Mouse (Mus musculus) stomach, postnatal 0 days (tissue): ENCODE data around the gene Frem1. TPM values are rescaled to one million over a fixed set of nuclear protein-coding genes. Genes with fewer than 3 reads are reported as not detected.

Experiments used
- ATAC-seq: fragments of 200-750 bp; cut with Nextera tagmentation; 2 replicates; pipeline ENCODE4 v1.8.0; 2017; ENCODE audit not compliant: low FRiP score, low TSS enrichment
- DNase-seq: peaks from one replicate; pipeline ENCODE4 v3.0.0-alpha.2; 2016; ENCODE audit warnings: low spot score
- H3K27ac ChIP-seq: fragments of 300-500 bp; sonication (generic); replicated peaks from 2 replicates; pipeline ENCODE4 v1.5.1; 2014; ENCODE audit warnings: mild to moderate bottlenecking, control low read depth
- H3K27me3 ChIP-seq: fragments of 300-500 bp; sonication (generic); 2 replicates; pipeline ENCODE4 v1.6.1; 2014; ENCODE audit warnings: low read length; ENCODE audit not compliant: control insufficient read depth, insufficient read depth
- H3K36me3 ChIP-seq: fragments of 300-500 bp; sonication (generic); 2 replicates; pipeline ENCODE4 v1.6.1; 2014; ENCODE audit warnings: low read length, mixed read lengths; ENCODE audit not compliant: control insufficient read depth, insufficient read depth
- H3K4me1 ChIP-seq: fragments of 300-500 bp; sonication (generic); replicated peaks from 2 replicates; pipeline ENCODE4 v1.6.1; 2014; ENCODE audit warnings: antibody characterized with exemption; ENCODE audit not compliant: control insufficient read depth, insufficient read depth
- H3K4me2 ChIP-seq: fragments of 300-500 bp; sonication (generic); replicated peaks from 2 replicates; pipeline ENCODE4 v1.6.1; 2014; ENCODE audit warnings: low read depth, mild to moderate bottlenecking, control low read depth, moderate library complexity
- H3K4me3 ChIP-seq: fragments of 300-500 bp; sonication (generic); 2 replicates; pipeline ENCODE4 v1.5.1; 2014; ENCODE audit warnings: low read depth, low read length, control low read depth
- H3K9ac ChIP-seq: fragments of 300-500 bp; sonication (generic); 2 replicates; pipeline ENCODE4 v1.6.1; 2014; ENCODE audit warnings: mild to moderate bottlenecking, low read length, control low read depth, mixed read lengths
- H3K9me3 ChIP-seq: fragments of 300-500 bp; sonication (generic); 2 replicates; pipeline ENCODE4 v1.6.1; 2016; ENCODE audit warnings: low read length; ENCODE audit not compliant: control insufficient read depth
- CTCF ChIP-seq: IDR thresholded peaks from 2 replicates; pipeline ENCODE4 v1.5.1; 2016; ENCODE audit warnings: antibody characterized with exemption, low read depth, mild to moderate bottlenecking, moderate library complexity
- EP300 ChIP-seq: optimal IDR thresholded peaks from 2 replicates; pipeline ENCODE3; 2016; ENCODE audit warnings: antibody characterized with exemption
- WGBS: fragments of 180-500 bp; shearing (Covaris S2); extraction: QIAGEN DNeasy Blood & Tissue Kit; methylation state at CpG from one replicate; pipeline ENCODE4 v1.1.7; 2014; 5-methylcytosine and 5-hydroxymethylcytosine counted together
- polyA plus RNA-seq: library from polyadenylated mRNA; unstranded; fragments of >200 nt; fragmentation: Nextera tagmentation; extraction: Ambion mirVana; gene quantifications from 2 replicates; pipeline ENCODE4 v1.2.1, GENCODE M21; 2015

The Frem1 gene
- polyA plus RNA-seq, 1 experiment from 2014 or later: 2.9 TPM

- 83% methylated on average over 9 of the region's 9 CpGs for WGBS
- Histone ChIP-seq H3K4me3 (no peak overlapping the region), H3K27me3 (no peaks in the 10 kb centered on the region), H3K9me3 (no peaks in the 10 kb centered on the region), H3K9ac (no peak overlapping the region), H3K4me2 (no peak overlapping the region), H3K27ac (no peak overlapping the region), H3K36me3 (no peaks in the 10 kb centered on the region), H3K4me1 (no peaks in the 10 kb centered on the region)
- ATAC-seq (no peak), DNase-seq (no peak)
- TF ChIP-seq EP300 (no peak), CTCF (peak; percentile 34; the same call in 1 of the 2 replicates)
These were observed 169.6 kb downstream of the Frem1 start for GRCm38 (mm10) chr4:82882500-82882899.

DNA sequence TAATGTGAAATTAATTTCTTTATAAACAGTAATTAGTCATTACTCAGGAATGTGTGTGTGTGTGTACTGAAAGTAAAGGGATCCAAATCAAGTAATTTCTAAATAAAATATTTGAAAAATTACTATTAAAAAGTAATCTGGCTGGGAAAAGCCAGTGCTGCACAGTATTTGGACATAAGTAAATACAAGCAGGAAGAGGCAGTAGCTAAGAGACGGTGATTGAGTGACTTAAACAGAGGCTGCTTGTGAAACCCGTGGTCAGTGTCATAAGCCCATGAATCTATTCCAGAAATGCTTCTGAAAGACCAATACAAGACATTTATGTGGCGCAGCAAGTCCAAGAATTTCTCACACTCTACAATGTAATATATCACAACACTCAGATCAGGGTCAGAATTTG lies 170.8 kb downstream of the Frem1 start:
- Histone ChIP-seq H3K4me1 (no peaks in the 10 kb centered on the region), H3K9me3 (no peaks in the 10 kb centered on the region), H3K9ac (no peak overlapping the region), H3K4me2 (no peak overlapping the region), H3K36me3 (no peaks in the 10 kb centered on the region), H3K4me3 (no peak overlapping the region), H3K27ac (no peak overlapping the region), H3K27me3 (no peaks in the 10 kb centered on the region)
- no peak for TF ChIP-seq EP300
- no peak for TF ChIP-seq CTCF
- 40% methylated on average over 3 of the region's 3 CpGs for WGBS
- DNase-seq (no peak), ATAC-seq (no peak)

GRCm38 (mm10) chr4:82880243-82880642 lies 171.9 kb downstream of the Frem1 start:
- Histone ChIP-seq H3K27me3 (no peaks in the 10 kb centered on the region), H3K27ac (no peak overlapping the region), H3K9me3 (no peaks in the 10 kb centered on the region), H3K4me1 (no peaks in the 10 kb centered on the region), H3K4me3 (no peak overlapping the region), H3K9ac (no peak overlapping the region), H3K4me2 (no peak overlapping the region), H3K36me3 (no peaks in the 10 kb centered on the region)
- ATAC-seq (no peak), DNase-seq (no peak)
- no peak for TF ChIP-seq CTCF
- no peak for TF ChIP-seq EP300
- 75% methylated on average over 2 of the region's 2 CpGs for WGBS

GRCm38 (mm10) chr4:82879152-82879551 lies 173.0 kb downstream of the Frem1 start:
- Histone ChIP-seq H3K36me3 (no peaks in the 10 kb centered on the region), H3K4me1 (no peaks in the 10 kb centered on the region), H3K27ac (no peak overlapping the region), H3K9ac (no peak overlapping the region), H3K4me2 (no peak overlapping the region), H3K4me3 (no peak overlapping the region), H3K9me3 (no peaks in the 10 kb centered on the region), H3K27me3 (no peaks in the 10 kb centered on the region)
- no peak for ATAC-seq
- 60% methylated on average over 6 of the region's 6 CpGs for WGBS
- TF ChIP-seq EP300 (no peak), CTCF (no peak)
- no peak for DNase-seq

- H3K36me3 ChIP-seq: no peaks in the 10 kb centered on the region
These were observed 175.5 kb downstream of the Frem1 start for GRCm38 (mm10) chr4:82876656-82877055.

GRCm38 (mm10) chr4:82875532-82875931 lies 176.6 kb downstream of the Frem1 start:
- no peaks in the 10 kb centered on the region for H3K4me1 ChIP-seq
- no peak overlapping the region for H3K9ac ChIP-seq
- ATAC-seq (no peak), DNase-seq (no peak)
- H3K9me3 ChIP-seq: no peaks in the 10 kb centered on the region
- WGBS: 47% methylated on average over 4 of the region's 4 CpGs
- H3K27me3 ChIP-seq: no peaks in the 10 kb centered on the region
- no peak overlapping the region for H3K4me3 ChIP-seq
- no peak for TF ChIP-seq CTCF
- TF ChIP-seq EP300: no peak
- no peak overlapping the region for H3K27ac ChIP-seq
- H3K4me2 ChIP-seq: no peak overlapping the region
- no peaks in the 10 kb centered on the region for H3K36me3 ChIP-seq

More at GRCm38 (mm10) chr4:82876656-82877055, 175.5 kb downstream of the Frem1 start:
- 88% methylated on average over 2 of the region's 2 CpGs for WGBS
- no peak for DNase-seq
- no peak overlapping the region for H3K4me3 ChIP-seq
- H3K4me1 ChIP-seq: no peaks in the 10 kb centered on the region
- no peak overlapping the region for H3K27ac ChIP-seq
- no peak overlapping the region for H3K4me2 ChIP-seq
- TF ChIP-seq CTCF (no peak), EP300 (no peak)
- ATAC-seq: no peak
- no peak overlapping the region for H3K9ac ChIP-seq
- H3K27me3 ChIP-seq: no peaks in the 10 kb centered on the region
- no peaks in the 10 kb centered on the region for H3K9me3 ChIP-seq
